Mouse (Mus musculus) stomach, embryonic 14.5 days (tissue): ENCODE results near the gene Me1. TPM values are rescaled to one million over a fixed set of nuclear protein-coding genes. Genes with fewer than 3 reads are reported as not detected.
"Not testable (repeated sequence)": the region's sequence is repeated elsewhere in the genome, so short reads cannot be mapped to it uniquely, and the experiment has no call there.

Source experiments
- ATAC-seq: fragments of 200-750 bp; cut with Nextera tagmentation; 2 replicates; pipeline ENCODE4 v1.8.0; 2017; ENCODE audit warnings: low read depth, moderate TSS enrichment; ENCODE audit not compliant: insufficient number of reproducible peaks, insufficient read depth, low FRiP score
- H3K27ac ChIP-seq: fragments of 300-500 bp; sonication (generic); 2 replicates; pipeline ENCODE4 v1.5.1; 2014; ENCODE audit warnings: mild to moderate bottlenecking, low read length, moderate library complexity, mixed read lengths
- H3K27me3 ChIP-seq: fragments of 300-500 bp; sonication (generic); 2 replicates; pipeline ENCODE4 v1.6.1; 2014; ENCODE audit warnings: low read length, control low read depth, mixed read lengths; ENCODE audit not compliant: control insufficient read depth, insufficient read depth
- H3K36me3 ChIP-seq: fragments of 300-500 bp; sonication (generic); 2 replicates; pipeline ENCODE4 v1.6.1; 2014; ENCODE audit warnings: mild to moderate bottlenecking, control low read depth, low read length, moderate library complexity, mixed read lengths; ENCODE audit not compliant: control insufficient read depth, insufficient read depth
- H3K4me1 ChIP-seq: fragments of 300-500 bp; sonication (generic); 2 replicates; pipeline ENCODE4 v1.6.1; 2014; ENCODE audit warnings: low read length, control low read depth, mixed read lengths; ENCODE audit not compliant: control insufficient read depth, insufficient read depth
- H3K4me2 ChIP-seq: fragments of 300-500 bp; sonication (generic); replicated peaks from 2 replicates; pipeline ENCODE4 v1.6.1; 2014; ENCODE audit warnings: low read depth, low read length, control low read depth
- H3K4me3 ChIP-seq: fragments of 300-500 bp; sonication (generic); 2 replicates; pipeline ENCODE4 v1.5.1; 2014; ENCODE audit warnings: low read depth, low read length, control low read depth
- H3K9ac ChIP-seq: fragments of 300-500 bp; sonication (generic); replicated peaks from 2 replicates; pipeline ENCODE4 v1.6.1; 2014; ENCODE audit warnings: low read depth, mild to moderate bottlenecking, control low read depth, low read length, moderate library complexity, mixed read lengths
- H3K9me3 ChIP-seq: fragments of 300-500 bp; sonication (generic); 2 replicates; pipeline ENCODE4 v1.6.1; 2016; ENCODE audit warnings: low read depth, low read length, control low read depth; ENCODE audit not compliant: control insufficient read depth
- WGBS: fragments of 180-500 bp; shearing (Covaris S2); extraction: QIAGEN DNeasy Blood & Tissue Kit; methylation state at CpG from one replicate; pipeline ENCODE4 v1.1.7; 2014; 5-methylcytosine and 5-hydroxymethylcytosine counted together
- polyA plus RNA-seq: library from polyadenylated mRNA; unstranded; fragments of >200 nt; fragmentation: Nextera tagmentation; extraction: Ambion mirVana; gene quantifications from 2 replicates; pipeline ENCODE4 v1.2.1, GENCODE M21; 2014

Me1 gene
- polyA plus RNA-seq, 1 experiment from 2014 or later, result 10.3 TPM

DNA sequence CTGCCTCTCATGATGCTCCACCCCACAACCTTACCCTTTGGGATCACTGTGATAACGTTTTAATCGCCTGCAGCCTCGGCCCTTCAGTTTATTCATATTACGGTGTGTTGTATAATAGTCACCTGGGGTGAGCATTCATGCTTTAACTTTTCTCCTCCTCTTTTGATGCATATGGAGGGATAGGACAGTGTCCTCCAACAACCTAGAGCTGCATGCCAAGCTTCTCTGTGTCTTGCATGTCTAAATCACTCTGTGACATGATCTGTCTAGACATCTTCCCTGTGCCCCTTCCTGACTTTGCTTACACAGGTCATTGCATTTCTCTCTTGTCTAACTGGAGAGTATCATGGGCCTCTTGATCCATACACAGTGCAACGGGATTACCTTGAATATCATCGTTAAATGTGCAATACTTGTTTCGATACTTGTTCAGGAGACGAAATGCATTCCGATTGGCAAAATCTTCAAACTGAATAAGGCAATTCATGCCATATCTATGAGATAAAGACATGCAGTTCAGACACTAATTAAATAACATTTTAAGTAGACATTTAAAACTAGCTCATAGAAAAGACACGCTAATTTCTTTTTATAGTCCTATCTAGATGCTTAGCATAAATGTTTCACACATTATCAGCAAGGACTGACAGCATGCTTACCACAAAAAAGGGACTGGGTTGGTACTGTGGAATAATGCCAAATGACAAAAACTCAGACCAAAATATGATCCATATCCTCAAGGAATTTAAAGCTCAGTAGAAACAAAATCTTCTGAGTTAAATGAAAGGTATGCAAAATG is 76.2 kb downstream of the Me1 start:
- no peak for ATAC-seq
- Histone ChIP-seq H3K27ac (no peak overlapping the region), H3K9ac (no peak overlapping the region), H3K36me3 (no peaks in the 10 kb centered on the region), H3K4me3 (no peak overlapping the region), H3K4me1 (no peaks in the 10 kb centered on the region), H3K27me3 (no peaks in the 10 kb centered on the region), H3K4me2 (no peak overlapping the region), H3K9me3 (no peaks in the 10 kb centered on the region)
- 85% methylated on average over 10 of the region's 10 CpGs for WGBS

DNA sequence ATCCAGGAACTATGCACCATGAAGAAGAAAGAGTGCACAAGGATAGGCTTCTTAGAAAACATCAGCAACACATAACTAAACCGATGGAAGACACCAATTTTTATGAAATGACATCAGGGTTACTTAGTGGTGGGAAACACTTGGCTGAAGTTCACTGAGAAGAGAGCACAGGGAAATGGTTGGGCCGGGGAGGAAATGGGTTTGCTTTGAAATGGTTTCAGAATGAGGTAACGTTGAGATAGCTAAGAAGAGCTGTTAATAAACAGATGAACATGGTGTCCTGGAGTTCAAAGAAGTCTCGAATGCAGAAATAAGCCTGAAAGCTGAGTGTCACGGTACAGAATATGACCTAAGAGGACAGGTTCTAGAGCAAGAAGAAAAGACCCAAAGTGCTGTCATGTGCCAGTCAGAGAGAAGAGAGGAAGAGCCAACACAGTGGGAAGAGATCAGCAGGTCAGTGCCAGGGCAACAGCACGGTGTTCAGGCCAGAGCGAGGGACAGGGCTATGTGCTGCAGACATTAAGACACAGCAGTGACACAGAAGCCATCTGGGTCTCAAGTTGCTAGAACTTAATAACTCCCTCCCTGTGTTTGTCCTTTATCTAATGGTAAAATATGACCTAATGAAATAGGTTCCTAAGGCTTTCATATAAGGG is 77.8 kb downstream of the Me1 start:
- whole genome bisulfite sequencing, result 74% methylated on average over 7 of the region's 7 CpGs
- no peak for ATAC-seq
- Histone ChIP-seq H3K27ac (no peak overlapping the region), H3K36me3 (no peaks in the 10 kb centered on the region), H3K9me3 (no peaks in the 10 kb centered on the region), H3K4me3 (no peak overlapping the region), H3K4me1 (no peaks in the 10 kb centered on the region), H3K9ac (no peak overlapping the region), H3K4me2 (no peak overlapping the region), H3K27me3 (no peaks in the 10 kb centered on the region)

DNA sequence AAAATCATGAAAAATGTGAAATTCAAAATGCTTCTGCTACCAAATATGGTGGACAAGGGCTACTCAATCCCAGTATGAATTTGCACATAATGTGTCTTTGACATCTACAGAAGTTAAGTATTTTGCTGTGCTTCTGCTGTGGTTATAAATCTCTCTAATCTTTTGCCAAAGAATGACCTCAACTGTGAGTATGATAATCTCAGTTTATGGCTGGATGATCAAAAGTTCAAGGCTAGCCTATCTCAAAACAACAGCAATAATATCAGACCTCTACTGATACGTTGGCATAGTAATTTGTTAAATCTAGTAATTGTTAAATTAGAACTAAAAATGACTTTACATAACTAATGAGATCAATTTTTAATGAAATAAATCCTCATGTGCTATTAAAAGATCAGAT is 80.0 kb downstream of the Me1 start:
- H3K4me1 ChIP-seq, result no peaks in the 10 kb centered on the region
- 81% methylated on average over 1 of the region's 1 CpGs for WGBS
- no peak for ATAC-seq
- H3K36me3 ChIP-seq, result no peaks in the 10 kb centered on the region
- H3K4me2 ChIP-seq, result no peak overlapping the region
- H3K27ac ChIP-seq, result no peak overlapping the region
- H3K4me3 ChIP-seq, result no peak overlapping the region
- no peak overlapping the region for H3K9ac ChIP-seq
- H3K9me3 ChIP-seq, result no peaks in the 10 kb centered on the region
- no peaks in the 10 kb centered on the region for H3K27me3 ChIP-seq

DNA sequence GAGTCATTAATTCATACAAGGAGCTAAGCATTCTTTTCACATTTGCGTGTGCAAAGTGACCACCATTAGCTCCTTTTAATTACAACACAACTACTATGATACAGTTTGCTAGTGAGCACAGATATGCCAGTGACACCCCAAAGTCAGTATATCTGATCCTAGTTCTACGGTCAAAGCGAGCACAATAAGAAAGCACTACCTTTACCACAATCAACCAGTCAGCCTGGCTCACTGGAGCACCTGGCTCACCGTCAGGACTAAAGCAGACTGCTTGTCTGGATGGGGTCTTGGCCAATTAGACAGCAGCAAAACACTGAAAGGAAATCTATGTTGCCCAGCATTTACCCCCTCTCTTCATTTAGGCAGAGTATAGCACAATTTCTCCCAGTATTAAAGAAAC is 83.7 kb downstream of the Me1 start:
- H3K4me2 ChIP-seq, result no peak overlapping the region
- H3K9ac ChIP-seq, result no peak overlapping the region
- no peaks in the 10 kb centered on the region for H3K27me3 ChIP-seq
- no peak overlapping the region for H3K4me3 ChIP-seq
- 90% methylated on average over 4 of the region's 4 CpGs for WGBS
- no peaks in the 10 kb centered on the region for H3K9me3 ChIP-seq
- no peak for ATAC-seq
- no peaks in the 10 kb centered on the region for H3K4me1 ChIP-seq
- no peak overlapping the region for H3K27ac ChIP-seq
- no peaks in the 10 kb centered on the region for H3K36me3 ChIP-seq

DNA sequence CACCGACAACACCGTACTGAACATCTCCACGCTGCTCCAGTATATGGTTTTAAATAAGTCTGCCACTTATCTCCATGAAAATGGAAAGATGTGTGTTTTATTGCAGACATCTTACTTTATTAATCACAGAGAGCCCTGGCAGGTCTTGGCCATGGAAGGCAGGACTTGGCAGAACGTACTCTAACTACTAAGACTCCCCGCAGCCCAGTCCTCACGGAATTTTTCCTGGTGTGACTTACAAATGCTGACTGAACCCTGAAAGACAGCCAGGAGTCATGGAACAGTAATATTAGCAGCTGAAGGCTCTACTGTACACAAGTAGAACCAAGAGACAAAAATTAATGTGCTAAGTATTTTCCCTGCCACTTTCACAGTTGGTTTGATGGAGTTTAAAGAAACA is 90.0 kb downstream of the Me1 start:
- Histone ChIP-seq H3K4me1 (peaks cover 6% of the 10 kb centered on the region; the same call in 1 of the 2 replicates), H3K9me3 (no peaks in the 10 kb centered on the region), H3K36me3 (no peaks in the 10 kb centered on the region), H3K4me2 (no peak overlapping the region), H3K4me3 (no peak overlapping the region), H3K9ac (no peak overlapping the region), H3K27ac (no peak overlapping the region), H3K27me3 (no peaks in the 10 kb centered on the region)
- WGBS, result 72% methylated on average over 6 of the region's 6 CpGs
- ATAC-seq, result no peak

DNA sequence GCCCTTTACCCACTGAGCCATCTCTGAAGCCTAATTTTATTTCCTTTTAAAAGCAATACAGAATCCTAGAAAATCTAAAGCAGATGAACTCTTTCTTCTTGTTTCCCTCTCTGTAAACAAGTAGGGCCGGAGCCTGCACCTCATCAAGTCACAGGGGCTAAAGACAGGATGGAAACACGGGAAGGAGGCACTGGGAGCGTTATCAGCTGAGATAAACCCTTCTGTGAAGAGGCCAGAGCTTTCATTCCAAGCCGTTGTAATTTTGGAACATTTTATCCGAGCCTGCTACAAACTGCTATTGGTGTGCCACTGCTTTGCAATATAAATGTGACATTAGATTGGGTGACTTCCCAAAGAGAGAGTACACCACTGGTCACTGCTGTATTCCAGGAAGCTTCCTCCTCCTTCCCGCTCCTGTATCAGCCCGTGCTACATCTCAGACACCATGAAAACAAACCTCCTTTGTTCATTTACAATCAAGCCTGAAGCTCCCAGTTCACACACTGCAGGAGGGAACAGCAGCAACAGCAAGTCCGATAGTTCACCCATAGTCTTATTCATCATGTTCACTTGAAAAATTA is 95.9 kb downstream of the Me1 start:
- H3K27ac ChIP-seq, result no peak overlapping the region
- no peaks in the 10 kb centered on the region for H3K27me3 ChIP-seq
- H3K9me3 ChIP-seq, result no peaks in the 10 kb centered on the region
- WGBS, result 44% methylated on average over 8 of the region's 8 CpGs
- H3K4me3 ChIP-seq, result no peak overlapping the region
- H3K36me3 ChIP-seq, result no peaks in the 10 kb centered on the region
- no peaks in the 10 kb centered on the region for H3K4me1 ChIP-seq
- no peak overlapping the region for H3K4me2 ChIP-seq
- H3K9ac ChIP-seq, result no peak overlapping the region
- no peak for ATAC-seq

DNA sequence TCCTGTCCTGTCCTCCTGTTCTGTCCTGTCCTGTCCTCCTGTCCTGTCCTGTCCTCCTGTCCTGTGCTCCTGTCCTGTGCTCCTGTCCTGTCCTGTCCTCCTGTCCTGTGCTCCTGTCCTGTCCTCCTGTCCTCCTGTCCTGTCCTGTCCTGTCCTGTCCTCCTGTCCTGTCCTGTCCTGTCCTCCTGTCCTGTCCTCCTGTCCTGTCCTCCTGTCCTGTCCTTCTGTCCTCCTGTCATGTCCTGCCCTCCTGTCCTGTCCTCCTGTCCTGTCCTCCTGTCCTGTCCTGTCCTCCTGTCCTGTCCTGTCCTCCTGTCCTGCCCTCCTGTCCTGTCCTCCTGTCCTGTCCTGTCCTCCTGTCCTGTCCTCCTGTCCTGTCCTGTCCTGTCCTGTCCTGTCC is 98.8 kb downstream of the Me1 start:
- not testable (repeated sequence) for H3K27me3 ChIP-seq, H3K4me1 ChIP-seq, H3K36me3 ChIP-seq, H3K27ac ChIP-seq, ATAC-seq, H3K9me3 ChIP-seq, H3K9ac ChIP-seq, H3K4me3 ChIP-seq, H3K4me2 ChIP-seq

DNA sequence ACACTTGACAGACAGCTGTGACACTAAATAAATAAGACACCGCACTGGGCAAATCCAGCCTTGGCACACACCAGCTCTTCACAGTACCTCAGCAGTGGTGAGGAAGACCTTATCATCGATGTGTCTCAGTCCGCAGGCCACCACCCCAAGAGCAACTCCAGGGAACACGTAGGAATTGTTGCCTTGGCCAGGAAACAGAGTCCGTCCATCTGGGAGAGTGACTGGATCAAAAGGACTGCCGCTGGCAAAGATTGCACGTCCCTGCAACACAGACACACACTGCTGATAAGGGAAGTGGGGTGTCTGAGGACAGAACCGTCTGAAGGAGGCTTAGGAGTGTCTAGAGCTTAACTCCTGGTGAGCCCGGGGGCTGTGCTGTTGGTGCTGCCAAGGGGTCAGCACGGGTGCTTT is 101.4 kb downstream of the Me1 start:
- not testable (repeated sequence) for H3K36me3 ChIP-seq, H3K9ac ChIP-seq, H3K4me2 ChIP-seq, H3K27me3 ChIP-seq, H3K9me3 ChIP-seq, H3K27ac ChIP-seq, H3K4me1 ChIP-seq, H3K4me3 ChIP-seq, ATAC-seq
- 50% methylated on average over 10 of the region's 10 CpGs for WGBS
